Mouse (Mus musculus) cerebral cortex, adult 2 months (tissue): ENCODE measurements around the gene Reep3.

Experiments used
- WGBS: fragments of 180-500 bp; shearing (Covaris S2); methylation state at CpG from one replicate; pipeline ENCODE4 v1.1.7; 2018; 5-methylcytosine and 5-hydroxymethylcytosine counted together

Gene Reep3

GRCm38 (mm10) chr10:67096621-67097436, at the start of gene Reep3:
Gene Reep3, minus strand, starts transcription at chr10:67096945.
- under 1% methylated on average over 97 of the region's 97 CpGs for WGBS

- 55% methylated on average over 4 of the region's 4 CpGs for WGBS
These were observed 48.9 kb upstream of the Reep3 start for GRCm38 (mm10) chr10:67145623-67146022.

DNA sequence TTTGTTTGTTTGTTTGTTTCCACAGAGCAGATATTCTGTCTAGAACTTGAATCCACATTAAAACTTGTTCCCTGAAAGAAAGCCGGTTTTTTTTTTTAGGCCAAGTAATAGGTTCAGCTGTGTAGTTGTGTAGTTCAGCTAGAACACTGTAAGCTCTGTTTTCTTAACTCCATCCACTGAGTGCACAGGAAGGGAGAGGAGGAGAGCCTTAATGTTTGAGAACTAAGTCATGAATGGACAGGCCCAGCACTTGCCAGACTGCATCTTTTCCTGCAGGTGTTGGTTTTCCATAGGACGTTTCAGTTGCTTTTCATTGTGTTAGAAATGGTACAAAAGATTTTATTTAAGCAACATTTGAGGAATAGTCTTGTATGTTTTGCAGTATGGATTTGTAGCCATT, 47.5 kb upstream of the Reep3 start:
- 36% methylated on average over 2 of the region's 2 CpGs for WGBS

GRCm38 (mm10) chr10:67137437-67137836, 40.7 kb upstream of the Reep3 start:
- 95% methylated on average over 2 of the region's 2 CpGs for WGBS

GRCm38 (mm10) chr10:67134322-67134721, 37.6 kb upstream of the Reep3 start:
- WGBS = 99% methylated on average over 2 of the region's 2 CpGs

DNA sequence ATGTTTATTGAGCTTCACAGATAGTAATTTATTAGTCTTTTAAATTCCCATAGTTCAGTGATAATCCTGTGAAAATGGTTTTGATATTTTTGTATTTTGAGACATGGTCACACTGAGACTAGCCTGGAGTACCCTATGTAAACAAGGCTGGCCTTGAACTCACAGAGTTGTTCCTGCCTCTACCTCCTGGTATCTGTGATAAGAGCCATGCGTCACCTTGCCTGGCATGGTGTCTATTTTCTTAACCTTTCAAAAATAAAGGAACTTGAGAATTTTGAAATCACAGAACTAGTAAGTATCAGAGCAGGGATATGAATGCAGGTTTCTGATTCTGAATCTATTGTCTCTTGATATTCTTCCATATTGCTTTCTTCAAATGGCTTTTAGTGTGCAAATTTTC, 35.0 kb upstream of the Reep3 start:
- 76% methylated on average over 1 of the region's 1 CpGs for WGBS

DNA sequence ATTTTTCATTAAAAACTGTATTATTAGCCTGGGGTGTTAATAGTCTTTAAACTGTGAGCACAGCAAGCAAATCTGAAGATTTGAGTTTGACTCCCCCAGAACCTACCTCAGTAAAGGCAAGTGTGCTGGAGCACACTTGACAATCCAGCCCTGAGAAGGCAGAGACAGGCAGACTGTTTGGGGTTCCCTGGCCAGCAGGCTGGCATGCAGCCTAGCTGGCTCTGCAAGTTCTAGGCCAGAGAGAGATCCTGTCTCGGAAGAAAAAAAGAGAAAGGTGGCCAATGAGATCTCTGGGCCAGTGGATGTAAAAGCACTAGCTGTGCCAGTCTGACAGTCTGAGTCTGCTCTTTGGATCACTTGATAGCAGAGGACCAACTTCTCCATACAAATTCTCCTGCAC, 32.8 kb upstream of the Reep3 start:
- WGBS = 22% methylated on average over 1 of the region's 1 CpGs

DNA sequence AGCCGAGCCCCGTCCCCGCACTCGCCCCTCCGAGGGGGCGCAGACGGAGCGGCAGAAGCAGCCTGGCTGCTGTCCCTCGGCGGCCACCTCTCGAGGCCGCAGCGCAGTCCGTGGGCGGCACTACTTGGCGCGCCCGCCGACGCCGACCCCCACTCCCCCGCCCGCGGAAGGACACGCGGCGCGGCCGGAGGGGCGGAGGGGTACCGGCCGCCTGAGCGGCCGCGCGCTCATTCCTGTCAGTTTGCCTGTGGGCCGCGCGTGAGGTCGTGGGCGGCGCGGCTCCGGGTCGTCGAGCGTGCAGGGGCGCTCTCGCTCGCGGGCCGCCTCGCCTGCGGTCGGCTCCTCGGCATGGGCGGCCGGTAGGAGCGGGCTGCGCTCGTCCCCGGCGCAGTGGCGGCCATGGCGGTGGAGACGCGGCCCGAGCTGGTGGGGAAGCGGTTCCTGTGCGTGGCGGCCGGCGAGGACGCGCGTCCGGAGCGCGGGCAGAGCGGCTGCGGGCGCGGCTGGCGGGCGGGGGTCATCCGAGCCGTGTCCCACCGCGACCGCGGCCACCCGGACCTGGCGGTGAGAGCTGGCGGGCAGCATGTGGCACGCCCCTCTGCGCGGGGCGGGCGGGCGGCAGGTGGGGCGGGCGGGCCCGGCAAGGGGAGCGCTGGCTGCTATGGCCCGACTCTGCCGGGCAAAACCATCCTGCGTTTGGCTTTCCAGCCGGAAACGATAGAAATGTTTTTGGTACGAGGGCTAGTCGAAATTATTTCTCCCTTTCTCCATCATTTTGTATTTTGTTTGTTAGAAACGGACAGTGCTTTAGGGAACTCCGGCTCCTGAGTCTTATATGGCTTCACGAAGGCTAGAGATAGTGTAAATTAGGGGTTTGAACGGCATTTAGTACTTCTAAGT, 30.4 kb upstream of the Reep3 start:
- WGBS = under 1% methylated on average over 109 of the region's 115 CpGs

GRCm38 (mm10) chr10:67126061-67126858, 29.5 kb upstream of the Reep3 start:
- WGBS = 2% methylated on average over 50 of the region's 50 CpGs

- WGBS = 31% methylated on average over 4 of the region's 4 CpGs
These were observed 27.4 kb upstream of the Reep3 start for GRCm38 (mm10) chr10:67124156-67124555.

DNA sequence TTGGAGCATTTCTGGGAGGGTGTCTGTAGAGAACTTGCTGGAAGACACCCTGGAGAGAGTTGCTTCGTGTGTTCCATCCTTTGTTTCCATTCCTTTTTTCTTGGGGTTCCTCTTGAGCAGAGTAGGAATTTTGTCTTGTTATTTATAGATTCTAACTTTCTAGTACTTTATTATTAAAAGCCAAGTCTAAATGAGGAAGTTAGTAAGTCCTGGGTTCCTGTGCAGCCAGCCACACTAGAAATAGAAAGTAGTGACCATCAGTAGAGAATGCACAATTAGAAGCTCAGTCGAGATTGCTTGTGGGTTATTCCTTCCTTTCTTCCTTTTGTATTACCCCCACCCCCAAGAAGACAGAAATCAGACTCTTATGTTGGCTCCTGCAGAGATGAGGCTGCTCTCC, 27.0 kb upstream of the Reep3 start:
- WGBS = 24% methylated on average over 2 of the region's 2 CpGs

DNA sequence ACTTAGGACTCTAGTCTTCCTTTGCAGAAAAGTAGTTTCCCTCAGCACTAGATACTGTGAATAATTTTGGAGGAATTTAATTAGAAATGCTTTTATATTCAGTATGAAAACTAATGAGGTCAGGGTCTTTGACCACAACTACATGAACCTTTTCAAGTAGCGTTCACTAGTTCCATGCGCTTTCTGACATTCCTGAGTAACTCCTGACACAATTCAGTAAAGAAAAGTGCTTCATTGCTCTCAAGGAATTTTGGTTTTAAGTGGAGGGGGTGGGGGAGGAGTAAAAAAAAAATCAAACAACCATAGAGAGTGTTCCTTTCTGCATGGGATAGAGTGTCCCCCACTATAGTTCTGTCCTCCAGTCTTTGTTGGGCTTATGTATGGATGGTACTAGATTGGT, 23.9 kb upstream of the Reep3 start:
- 91% methylated on average over 2 of the region's 2 CpGs for WGBS

- WGBS = 38% methylated on average over 4 of the region's 4 CpGs
These were observed 23.4 kb upstream of the Reep3 start for GRCm38 (mm10) chr10:67120180-67120579.

GRCm38 (mm10) chr10:67119291-67119690, 22.5 kb upstream of the Reep3 start:
- 73% methylated on average over 7 of the region's 7 CpGs for WGBS

DNA sequence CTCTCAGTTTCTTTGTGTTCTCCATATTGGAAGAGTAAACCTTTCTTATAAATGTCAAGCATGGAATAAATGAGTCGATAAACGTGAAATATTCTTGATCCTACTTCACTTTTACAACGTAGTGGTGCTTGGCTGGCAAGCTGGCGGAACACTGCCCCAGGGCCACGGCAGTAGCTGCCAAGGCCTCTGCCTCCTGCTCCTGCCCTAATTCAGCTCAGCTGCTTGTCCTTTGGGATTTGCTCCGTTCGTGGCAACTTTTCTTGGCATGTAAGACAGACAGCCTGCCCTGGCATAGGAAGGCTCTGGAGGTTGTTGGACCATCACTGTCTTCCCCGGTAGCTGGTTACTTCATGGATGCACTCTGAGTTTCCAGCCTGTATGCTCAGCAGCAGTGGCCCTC, 19.5 kb upstream of the Reep3 start:
- WGBS = 31% methylated on average over 8 of the region's 8 CpGs

DNA sequence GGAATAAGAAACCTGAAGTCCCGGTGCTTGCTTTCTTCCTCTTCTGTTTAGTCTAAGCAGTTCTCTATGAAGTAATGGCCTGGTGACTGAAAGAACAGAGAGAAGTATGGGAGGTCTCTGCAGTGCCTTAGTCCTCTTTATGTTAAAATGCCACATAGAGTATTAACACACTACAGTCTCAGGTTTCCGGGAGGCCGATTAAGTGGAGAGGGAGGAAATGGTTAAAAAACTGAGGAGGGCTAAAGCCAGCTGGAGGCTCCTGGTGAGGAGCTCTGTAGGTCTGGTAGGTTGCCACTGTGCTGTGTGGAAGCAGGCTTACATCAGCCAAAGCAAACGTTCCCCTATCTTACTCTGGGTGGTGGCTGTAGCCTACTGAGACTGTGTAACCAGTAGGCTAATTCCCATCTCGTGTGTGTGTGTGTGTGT, 18.9 kb upstream of the Reep3 start:
- 13% methylated on average over 5 of the region's 5 CpGs for WGBS

DNA sequence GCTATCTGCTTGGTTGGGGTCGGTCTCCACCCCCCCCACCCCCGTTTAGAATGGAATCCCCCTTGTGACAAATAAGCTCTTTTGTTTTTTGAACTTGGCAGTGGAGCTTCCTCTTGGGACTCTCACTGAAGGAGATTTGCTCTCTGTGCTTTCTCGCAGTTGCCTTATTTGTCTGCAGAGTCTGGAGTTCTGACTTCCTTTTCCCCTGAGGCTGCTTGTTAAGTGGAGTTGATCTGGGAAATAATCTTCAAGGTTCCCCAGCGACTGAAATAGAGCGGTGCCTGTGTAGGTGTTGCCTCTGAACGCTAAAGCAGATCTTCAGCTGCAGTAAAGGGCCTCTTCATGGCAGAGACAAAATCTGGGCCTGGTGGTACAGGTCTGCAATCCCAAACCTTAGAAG, 18.4 kb upstream of the Reep3 start:
- 7% methylated on average over 6 of the region's 6 CpGs for WGBS

GRCm38 (mm10) chr10:67113833-67114232, 17.1 kb upstream of the Reep3 start:
- 59% methylated on average over 11 of the region's 11 CpGs for WGBS

- WGBS = 68% methylated on average over 5 of the region's 5 CpGs
These were observed 16.2 kb upstream of the Reep3 start for GRCm38 (mm10) chr10:67112967-67113366.

- WGBS = 67% methylated on average over 5 of the region's 5 CpGs
These were observed 15.0 kb upstream of the Reep3 start for GRCm38 (mm10) chr10:67111799-67112177.

DNA sequence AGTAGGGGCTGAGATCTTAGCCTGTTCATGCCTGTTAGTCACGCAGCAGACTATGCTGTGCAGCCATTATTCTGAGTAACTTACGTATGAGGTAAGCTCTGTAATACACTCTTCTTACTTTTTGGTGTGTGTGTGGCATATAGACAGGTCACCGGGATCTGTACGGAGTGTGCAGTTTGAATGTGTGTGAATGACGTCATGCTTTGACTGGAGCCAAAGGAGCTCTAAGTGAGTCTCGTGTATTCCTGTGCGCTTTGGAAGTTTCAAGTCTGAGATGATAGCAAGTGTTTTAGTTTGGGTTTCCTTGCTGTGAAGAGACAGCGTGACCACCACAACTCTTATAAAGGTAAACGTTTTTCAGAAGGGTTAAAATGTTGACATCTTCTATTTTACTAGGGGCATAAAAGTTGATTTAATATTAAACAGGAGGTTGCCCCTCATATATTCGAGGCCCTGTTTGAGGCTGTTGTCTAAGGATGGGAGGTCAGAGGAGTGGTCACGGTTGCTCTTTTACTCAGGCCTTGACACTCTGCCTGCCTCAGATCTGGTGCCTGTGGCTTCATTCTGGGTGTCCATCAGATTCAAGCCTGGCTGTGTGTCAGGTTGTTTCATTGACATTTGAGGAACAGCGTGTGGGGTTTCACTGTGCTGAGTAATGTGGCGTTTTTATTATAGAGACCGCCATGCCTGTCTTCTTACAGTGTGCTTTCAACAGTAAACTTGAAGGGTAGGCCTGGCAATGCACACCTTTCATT, 14.5 kb upstream of the Reep3 start:
- 52% methylated on average over 14 of the region's 14 CpGs for WGBS
